Mouse (Mus musculus) embryonic fibroblast, embryonic 13.5 days (primary cell): ENCODE measurements around the gene Cfap43. TPM values are rescaled to one million over a fixed set of nuclear protein-coding genes. Genes with fewer than 3 reads are reported as not detected.

Experiments
- H3K27ac ChIP-seq: 2 replicates; pipeline ENCODE4 v1.5.1; 2012; ENCODE audit warnings: low read length, control low read depth, inconsistent platforms; ENCODE audit not compliant: insufficient read depth
- H3K4me1 ChIP-seq: 2 replicates; pipeline ENCODE4 v1.6.1; 2011; ENCODE audit warnings: low read length; ENCODE audit not compliant: control insufficient read depth, insufficient read depth
- H3K4me3 ChIP-seq: 2 replicates; pipeline ENCODE4 v1.5.1; 2011; ENCODE audit warnings: mild to moderate bottlenecking, control low read depth, low read length; ENCODE audit not compliant: insufficient read depth
- CTCF ChIP-seq: IDR thresholded peaks from 2 replicates; pipeline ENCODE4 v1.5.1; 2011; ENCODE audit warnings: mild to moderate bottlenecking, control low read depth, low read length, moderate library complexity, borderline replicate concordance; ENCODE audit not compliant: insufficient read depth
- POLR2A ChIP-seq: IDR thresholded peaks from 2 replicates; pipeline ENCODE4 v1.6.1; 2011; ENCODE audit warnings: low read depth, mild to moderate bottlenecking, control low read depth, low read length, moderate library complexity
- polyA plus RNA-seq: library from polyadenylated mRNA; stranded (reverse); fragments of >200 nt; gene quantifications from 2 replicates; pipeline ENCODE4 v1.2.4, GENCODE M21; 2011; ENCODE audit warnings: low read depth; ENCODE audit not compliant: missing spikeins, insufficient read length

Cfap43 gene
- polyA plus RNA-seq, 1 experiment, result not detected

- no peaks in the 10 kb centered on the region for H3K4me1 ChIP-seq
- TF ChIP-seq POLR2A (no peak), CTCF (no peak)
- no peak overlapping the region for H3K4me3 ChIP-seq
- H3K27ac ChIP-seq, result no peak overlapping the region
These were observed 16.4 kb upstream of the Cfap43 start for GRCm38 (mm10) chr19:47935530-47935929.

- Histone ChIP-seq H3K4me3 (no peak overlapping the region), H3K4me1 (no peaks in the 10 kb centered on the region), H3K27ac (no peak overlapping the region)
- TF ChIP-seq POLR2A (no peak), CTCF (no peak)
These were observed 15.7 kb upstream of the Cfap43 start for GRCm38 (mm10) chr19:47934636-47935238.

- TF ChIP-seq POLR2A, result no peak
- TF ChIP-seq CTCF, result no peak
- Histone ChIP-seq H3K4me3 (no peak overlapping the region), H3K27ac (no peak overlapping the region), H3K4me1 (peaks cover 3% of the 10 kb centered on the region; the same call in 1 of the 2 replicates)
These were observed 15.1 kb upstream of the Cfap43 start for GRCm38 (mm10) chr19:47934146-47934545.

GRCm38 (mm10) chr19:47931982-47932638 is 13.0 kb upstream of the Cfap43 start:
- TF ChIP-seq CTCF (peak; percentile 64; the same call in 1 of the 2 replicates), POLR2A (no peak)
- Histone ChIP-seq H3K27ac (no peak overlapping the region), H3K4me3 (no peak overlapping the region), H3K4me1 (peaks cover 4% of the 10 kb centered on the region; the same call in 1 of the 2 replicates)

- H3K4me3 ChIP-seq, result no peak overlapping the region
- no peak overlapping the region for H3K27ac ChIP-seq
- TF ChIP-seq CTCF (no peak), POLR2A (no peak)
- peaks cover 4% of the 10 kb centered on the region; the same call in 1 of the 2 replicates for H3K4me1 ChIP-seq
These were observed 10.0 kb upstream of the Cfap43 start for GRCm38 (mm10) chr19:47929043-47929442.

- H3K27ac ChIP-seq, result no peak overlapping the region
- peaks cover 4% of the 10 kb centered on the region; the same call in 1 of the 2 replicates for H3K4me1 ChIP-seq
- H3K4me3 ChIP-seq, result no peak overlapping the region
- TF ChIP-seq POLR2A, result no peak
- TF ChIP-seq CTCF, result no peak
These were observed 7.9 kb upstream of the Cfap43 start for GRCm38 (mm10) chr19:47927032-47927431.

GRCm38 (mm10) chr19:47925819-47926218 is 6.7 kb upstream of the Cfap43 start:
- H3K27ac ChIP-seq, result no peak overlapping the region
- no peak for TF ChIP-seq POLR2A
- TF ChIP-seq CTCF, result no peak
- H3K4me3 ChIP-seq, result no peak overlapping the region
- peaks cover 4% of the 10 kb centered on the region; the same call in 1 of the 2 replicates for H3K4me1 ChIP-seq

GRCm38 (mm10) chr19:47919966-47920375 is 884 bp upstream of the Cfap43 start:
- peak overlapping the region; percentile 92 for H3K4me3 ChIP-seq
- peak overlapping the region; percentile 86 for H3K27ac ChIP-seq
- TF ChIP-seq POLR2A (0 out of 2 replicates have a peak, but pooled peaks have one; percentile 12), CTCF (no peak)

GRCm38 (mm10) chr19:47918455-47919101 is 509 bp downstream of the Cfap43 start:
- TF ChIP-seq POLR2A (no peak), CTCF (no peak)
- H3K27ac ChIP-seq, result peak overlapping the region; percentile 70
- peaks cover 5% of the 10 kb centered on the region for H3K4me1 ChIP-seq

More at GRCm38 (mm10) chr19:47919966-47920375, 884 bp upstream of the Cfap43 start:
- peaks cover 5% of the 10 kb centered on the region; the same call in 1 of the 2 replicates for H3K4me1 ChIP-seq

More at GRCm38 (mm10) chr19:47918455-47919101, 509 bp downstream of the Cfap43 start:
- peak overlapping the region; percentile 92 for H3K4me3 ChIP-seq
